Mouse (Mus musculus) cerebellum, adult 8-10 months (tissue): ENCODE measurements at regions not wholly inside any gene's neighbourhood (a gene's known extent, or its start where the extent isn't known, plus 50 kb on each side); places are given as distances from the start of the nearest gene placed in this dataset.
A peak's percentile ranks its signal among the peaks of the same experiment; 100 is the strongest.

ENCODE experiments used
- DNase-seq: peaks from one replicate; pipeline ENCODE4 v3.0.0; 2022

DNA sequence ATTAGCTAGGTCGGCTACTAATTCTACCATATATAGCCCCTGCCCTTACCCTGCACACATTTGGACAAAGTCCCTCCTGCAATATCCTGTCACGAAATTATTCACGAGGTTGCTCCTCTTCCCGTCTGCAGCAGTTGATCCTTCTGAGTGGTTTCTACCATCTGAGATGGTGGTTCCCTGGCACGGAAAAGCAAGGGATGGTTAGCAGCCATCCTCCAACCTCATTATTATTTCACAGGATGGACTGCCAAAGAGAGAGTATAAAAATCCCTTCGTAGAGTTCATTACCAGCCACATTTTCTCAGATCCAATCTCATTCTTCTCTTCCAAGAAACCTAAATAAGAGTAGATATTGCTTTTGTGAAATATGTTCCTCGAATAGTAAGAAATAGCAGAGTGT is 272.2 kb downstream of the Spry2 start:
- DNase-seq: no peak

DNA sequence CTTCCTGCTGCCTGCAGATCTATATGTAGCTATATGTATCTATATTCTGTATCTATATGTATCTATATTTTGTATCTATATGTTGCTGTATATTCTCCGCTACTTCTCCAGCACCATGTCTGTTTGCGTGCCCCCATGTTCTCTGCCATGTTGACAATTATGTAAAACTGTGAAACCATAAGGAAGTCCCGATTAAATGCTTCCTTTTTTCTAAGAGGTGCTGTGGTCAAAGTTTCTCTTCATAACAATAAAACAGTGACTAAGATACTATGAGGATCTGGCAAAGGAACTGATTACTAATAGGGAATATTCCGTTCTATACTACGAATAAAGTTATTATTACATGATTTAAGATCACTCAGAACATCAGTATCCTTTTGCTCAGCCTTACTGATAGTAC is 274.5 kb downstream of the Spry2 start:
- DNase-seq: no peak

GRCm38 (mm10) chr14:105621124-105621523 is 275.5 kb downstream of the Spry2 start:
- no peak for DNase-seq

DNA sequence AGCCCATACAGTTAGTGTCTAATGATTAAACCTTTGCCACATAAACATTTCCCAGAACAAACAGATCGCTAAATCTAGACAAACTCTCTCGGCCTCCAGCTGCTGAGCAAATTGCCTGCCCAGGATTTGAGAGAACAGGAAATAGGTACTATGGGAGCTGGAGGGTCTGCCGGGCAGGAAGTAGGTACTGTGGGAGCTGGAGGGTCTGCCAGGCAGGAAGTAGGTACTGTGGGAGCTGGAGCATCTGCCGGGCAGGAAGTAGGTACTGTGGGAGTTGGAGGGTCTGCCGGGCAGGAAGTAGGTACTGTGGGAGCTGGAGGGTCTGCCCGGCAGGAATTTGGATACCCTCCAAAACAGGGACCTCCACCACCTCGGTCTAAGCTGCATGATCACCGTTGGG is 277.2 kb downstream of the Spry2 start:
- DNase-seq: no peak

- DNase-seq: no peak
Measured at GRCm38 (mm10) chr14:105615766-105616165, 280.9 kb downstream of the Spry2 start.

DNA sequence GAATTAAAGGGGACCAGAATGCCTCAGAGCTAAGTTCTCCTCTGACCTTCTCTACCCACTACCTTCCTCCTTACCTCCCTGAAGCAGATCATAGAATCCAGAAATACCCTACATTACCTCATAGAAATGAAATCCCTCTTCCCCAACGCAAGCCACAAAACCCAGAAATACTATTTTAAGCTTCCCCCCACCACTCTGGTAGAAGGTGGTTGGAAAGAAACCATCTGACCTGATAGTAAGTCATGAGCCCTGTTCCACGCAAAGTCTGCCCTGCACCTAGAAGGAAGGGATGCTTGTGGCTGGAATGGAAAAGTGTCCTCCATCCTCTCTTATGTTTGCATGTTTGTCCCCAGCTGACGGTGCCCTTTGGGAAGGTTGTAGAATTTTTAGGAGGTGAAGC is 283.8 kb downstream of the Spry2 start:
- DNase-seq: no peak

- no peak for DNase-seq
Measured at GRCm38 (mm10) chr14:105608804-105609203, 287.8 kb downstream of the Spry2 start.

DNA sequence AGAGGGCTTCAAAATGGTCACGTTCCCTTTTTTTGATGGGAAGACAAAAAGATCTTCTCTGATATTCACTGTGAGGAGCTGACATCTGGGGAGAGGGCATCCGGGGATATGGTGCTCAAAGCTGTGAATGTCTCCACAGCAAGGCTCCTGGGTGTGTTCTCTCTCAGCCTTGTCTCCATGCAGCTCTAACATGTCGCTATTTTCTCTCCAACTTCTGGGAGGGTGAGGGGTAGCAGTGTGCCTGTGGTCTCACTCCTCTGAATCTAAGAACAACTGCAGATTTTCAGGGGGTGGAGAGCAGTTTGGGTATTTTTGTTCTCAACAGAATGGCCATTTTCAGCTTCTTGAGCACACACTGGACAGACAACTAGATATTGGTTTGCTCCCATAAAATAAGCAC is 290.1 kb downstream of the Spry2 start:
- DNase-seq: no peak

DNA sequence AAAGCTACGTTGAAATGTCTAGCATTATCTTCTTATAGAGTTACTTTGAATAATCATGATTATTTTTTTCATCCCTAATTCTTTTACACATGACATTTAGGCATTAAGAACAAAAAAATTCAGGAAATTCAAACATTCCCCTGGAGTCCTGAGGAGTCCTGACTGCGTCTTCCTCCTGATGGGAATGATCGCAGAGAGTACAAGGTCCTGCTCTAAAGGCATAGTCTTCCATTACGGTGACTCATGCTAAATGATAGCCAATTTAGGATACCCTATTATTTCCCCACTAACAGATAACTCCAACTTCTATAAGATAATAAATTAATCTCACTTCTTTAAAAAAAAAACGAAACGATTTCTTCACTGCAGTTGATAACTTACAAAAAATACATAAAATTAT is 292.2 kb downstream of the Spry2 start:
- DNase-seq: no peak

GRCm38 (mm10) chr14:105603047-105603461 is 293.6 kb downstream of the Spry2 start:
- DNase-seq: no peak

- DNase-seq: no peak
Measured at GRCm38 (mm10) chr14:105599550-105600453, 296.8 kb downstream of the Spry2 start.

- peak; percentile 16 for DNase-seq
Measured at GRCm38 (mm10) chr14:105589751-105590150, 306.9 kb downstream of the Spry2 start.

GRCm38 (mm10) chr14:105589261-105589660 is 307.4 kb downstream of the Spry2 start:
- no peak for DNase-seq

- DNase-seq: peak; percentile 31
Measured at GRCm38 (mm10) chr14:105588391-105589163, 308.0 kb downstream of the Spry2 start.

- no peak for DNase-seq
Measured at GRCm38 (mm10) chr14:105588029-105588390, 308.6 kb downstream of the Spry2 start.

DNA sequence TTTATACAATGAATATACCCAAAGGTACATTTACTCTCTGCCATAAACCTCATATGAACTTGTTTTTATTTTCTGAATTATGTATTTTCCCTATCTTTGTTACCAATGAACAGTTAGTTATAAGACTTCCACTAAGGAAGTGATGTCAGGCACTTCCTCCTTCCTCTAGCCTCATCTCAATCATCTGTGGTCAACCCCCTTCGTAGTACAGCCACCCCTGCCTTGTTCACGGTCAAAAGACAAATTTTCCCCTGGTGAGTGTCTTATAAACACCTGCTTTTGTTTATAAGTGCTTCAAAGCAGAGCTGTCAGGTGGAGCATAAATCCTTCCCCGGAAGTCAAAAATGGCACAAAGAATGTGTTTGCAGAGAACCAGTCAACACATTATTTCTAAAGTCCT is 312.0 kb downstream of the Spry2 start:
- no peak for DNase-seq

DNA sequence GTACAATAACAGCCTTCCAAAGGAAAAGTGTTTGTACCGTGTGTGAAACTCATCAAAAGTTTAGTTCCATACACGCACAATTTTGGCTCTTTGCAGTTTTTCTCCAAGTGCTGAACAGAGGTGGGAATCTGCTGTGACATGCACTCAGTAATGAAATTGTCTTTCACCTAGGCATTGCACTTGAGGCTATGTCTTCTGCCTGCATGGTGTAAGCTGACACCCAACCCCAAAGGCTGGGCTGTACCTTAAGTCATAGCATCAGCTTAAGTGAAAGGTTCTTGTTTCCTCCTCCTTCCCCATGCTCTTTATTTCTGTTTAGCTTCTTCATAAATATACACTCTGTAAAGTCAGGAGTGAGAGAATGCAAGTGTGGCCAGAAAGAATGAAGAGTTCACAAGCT is 313.1 kb downstream of the Spry2 start:
- no peak for DNase-seq

DNA sequence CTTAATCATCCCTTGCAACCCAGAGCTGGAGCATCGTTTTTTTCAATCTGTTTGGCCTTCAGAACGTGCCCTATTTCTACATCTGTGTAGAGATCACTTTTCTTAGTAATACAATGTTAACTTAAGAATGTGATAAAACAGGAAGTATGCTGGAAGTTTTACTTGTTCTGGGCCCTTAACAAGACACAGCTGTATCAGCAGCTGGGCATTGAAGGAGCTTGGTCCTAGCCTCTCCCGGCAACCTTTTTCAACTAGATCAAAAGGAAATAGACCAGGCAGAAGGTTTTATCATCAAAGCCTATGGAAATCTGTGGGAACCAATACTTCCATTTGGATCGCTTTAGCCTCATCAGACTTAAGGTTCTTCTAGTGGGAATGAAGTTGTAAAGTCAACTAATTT is 317.9 kb downstream of the Ndfip2 start:
- DNase-seq: no peak

DNA sequence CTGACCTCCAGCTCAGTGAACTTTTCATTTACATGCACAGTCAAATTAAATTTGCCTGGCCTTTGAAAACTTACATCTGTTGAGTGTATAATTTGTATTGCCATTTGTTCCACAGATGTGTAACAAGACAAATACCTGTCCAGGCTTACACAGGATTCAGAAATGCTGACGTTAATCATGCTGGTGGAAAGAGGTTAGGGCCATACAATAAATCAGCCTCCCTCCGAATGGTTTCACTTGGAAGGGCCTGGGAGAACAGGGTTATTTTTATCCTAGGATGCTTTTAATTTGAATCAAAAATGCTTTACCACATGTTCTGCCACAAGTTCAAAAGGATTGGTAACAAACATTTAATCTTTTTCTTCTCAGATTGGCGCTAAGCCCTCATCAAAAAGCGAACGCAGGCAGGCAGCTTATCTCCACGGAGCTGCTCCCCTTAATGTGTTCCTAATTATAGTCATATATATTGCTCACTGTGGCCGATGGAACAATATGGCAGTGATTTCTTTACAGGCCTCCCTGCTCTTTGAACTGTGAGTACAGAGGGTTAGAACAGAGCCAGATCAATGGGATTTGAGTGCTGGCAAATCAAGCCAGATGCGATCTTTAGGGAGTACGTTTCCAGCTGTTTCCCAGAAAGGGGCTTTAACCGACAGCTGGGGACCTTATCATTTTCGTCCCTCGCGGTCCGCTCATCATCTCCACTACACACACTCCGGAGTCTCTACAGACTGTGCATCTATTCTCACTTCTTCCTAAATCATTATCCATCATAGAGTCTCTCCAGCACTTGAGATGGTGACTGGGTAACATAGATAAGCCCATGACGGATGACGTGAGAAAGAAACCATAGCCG is 313.9 kb downstream of the Ndfip2 start:
- no peak for DNase-seq

GRCm38 (mm10) chr14:105570156-105570555 is 311.8 kb downstream of the Ndfip2 start:
- no peak for DNase-seq

- no peak for DNase-seq
Measured at GRCm38 (mm10) chr14:105565827-105566226, 307.5 kb downstream of the Ndfip2 start.

DNA sequence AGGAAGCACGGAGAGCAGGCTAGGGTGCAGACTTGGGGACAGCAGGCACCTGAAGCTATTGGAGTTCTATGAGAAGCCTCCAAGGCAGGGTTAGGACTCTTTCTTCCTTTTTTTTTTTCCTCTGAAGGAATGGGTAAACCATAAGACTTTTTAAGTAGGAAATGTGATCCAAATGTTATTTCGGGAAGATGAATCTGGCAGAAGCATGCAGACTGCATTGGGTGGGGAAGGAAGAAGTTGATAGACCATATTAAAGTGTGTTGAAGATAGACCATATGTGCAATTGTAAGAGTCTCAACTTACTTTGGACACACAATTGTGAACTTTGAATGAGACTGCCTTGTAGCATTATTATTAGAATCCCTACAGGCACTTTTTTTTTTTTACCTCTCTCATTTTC is 304.5 kb downstream of the Ndfip2 start:
- DNase-seq: no peak

- DNase-seq: no peak
Measured at GRCm38 (mm10) chr14:105556813-105557212, 298.4 kb downstream of the Ndfip2 start.
